Mouse (Mus musculus) lung, adult 2 months (tissue): Measurements from ENCODE around the gene Atp6v1g2.

Experiments
- CTCF ChIP-seq: fragments of 200-500 bp; IDR thresholded peaks from 2 replicates; pipeline ENCODE4 v1.5.1; 2011; ENCODE audit warnings: mild to moderate bottlenecking, low read length, control low read depth; ENCODE audit not compliant: insufficient read depth
- POLR2A ChIP-seq: fragments of 200-500 bp; IDR thresholded peaks from 2 replicates; pipeline ENCODE4 v1.6.1; 2011; ENCODE audit warnings: low read depth, mild to moderate bottlenecking, control low read depth, low read length, borderline replicate concordance; ENCODE audit errors: extremely low read depth

GRCm38 (mm10) chr17:35197126-35197525, 36.3 kb upstream of the Atp6v1g2 start:
- no peak for TF ChIP-seq CTCF
- no peak for TF ChIP-seq POLR2A
